Mouse (Mus musculus) liver, postnatal 0 days (tissue): ENCODE measurements around the gene Aox3.

ENCODE experiments used
- CTCF ChIP-seq: sonication (generic); IDR thresholded peaks from 2 replicates; pipeline ENCODE4 v1.5.1; 2016; ENCODE audit warnings: antibody characterized with exemption, low read depth
- EP300 ChIP-seq: IDR thresholded peaks from 2 replicates; pipeline ENCODE4 v1.6.1; 2016; ENCODE audit warnings: antibody characterized with exemption, low read depth, mild to moderate bottlenecking

- TF ChIP-seq CTCF (no peak), EP300 (no peak)
These were observed 15.6 kb upstream of the Aox3 start for GRCm38 (mm10) chr1:58097338-58097737.
